Mouse (Mus musculus): Measurements from ENCODE around the gene Ubqln4.

DNA sequence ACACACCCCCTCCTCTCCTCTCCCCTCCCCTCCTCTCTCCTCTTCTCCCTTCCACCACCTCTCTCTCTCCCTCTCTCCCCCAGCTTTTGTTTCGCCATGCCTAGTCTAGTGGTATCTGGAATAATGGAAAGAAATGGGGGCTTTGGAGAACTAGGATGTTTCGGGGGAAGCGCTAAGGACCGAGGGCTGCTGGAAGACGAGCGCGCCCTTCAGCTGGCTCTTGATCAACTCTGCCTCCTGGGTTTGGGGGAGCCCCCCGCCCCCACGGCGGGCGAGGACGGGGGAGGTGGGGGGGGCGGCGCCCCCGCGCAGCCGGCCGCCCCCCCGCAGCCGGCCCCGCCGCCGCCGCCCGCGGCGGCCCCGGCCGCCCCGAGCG lies 21.3 kb upstream of the Ubqln4 start, which contains the start of gene Mex3a:
- TF ChIP-seq CTCF (IDR thresholded peaks at IDR 0.05; ENCODE audit: insufficient read depth, low read depth, low read length) (no peak), POLR2A (IDR thresholded peaks at IDR 0.05; ENCODE audit: insufficient read depth, low read depth, low read length) (no peak)
